ENCODE assay signal across 8 mouse cellular contexts in the genomic region with DNA sequence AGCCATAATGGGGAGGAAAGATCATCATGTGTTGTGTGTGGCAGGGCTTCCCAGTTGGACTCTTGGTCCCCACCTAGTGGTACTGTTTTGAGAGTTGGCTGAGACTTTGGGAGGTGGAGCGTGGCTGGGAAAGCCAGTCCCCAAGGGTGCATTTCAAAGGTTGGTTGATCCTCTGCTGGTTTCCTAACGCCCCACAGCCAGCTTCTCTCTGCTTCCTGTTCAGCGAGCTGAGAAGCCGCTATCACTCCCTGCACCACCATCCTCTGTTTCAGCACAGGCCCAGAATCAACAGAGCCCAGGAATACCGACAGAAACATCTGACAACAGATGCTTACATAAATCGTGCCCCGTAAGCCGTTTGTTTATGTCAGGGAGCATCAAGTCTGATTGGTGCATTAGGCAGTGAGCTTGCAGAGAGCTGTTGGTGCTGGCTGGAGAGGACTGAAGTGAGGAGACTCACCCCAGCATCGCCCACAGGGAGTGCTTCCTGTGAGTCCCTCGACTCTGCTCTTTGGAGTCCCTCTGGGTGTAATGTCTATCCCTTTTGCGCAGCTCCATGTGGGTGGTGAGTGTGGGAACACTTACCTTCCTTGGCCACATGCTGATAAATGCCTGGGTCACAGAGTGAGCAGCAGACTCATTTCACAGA.
A peak's percentile ranks its signal among the peaks of the same experiment; 100 is the strongest.
DNase-seq lines count a peak whose midpoint lies in the region; ATAC-seq and TF ChIP-seq lines count a peak whose summit lies in the region.

No protein-coding gene starts in this region.

- intact Hi-C loops in gastrocnemius, adult 2 months (cut with DNase I) = no loop called here

- TF ChIP-seq CTCF in gastrocnemius, adult 2 months (IDR thresholded peaks at IDR 0.05) = peak; percentile 56

- peak; percentile 31 for DNase-seq in ovary, adult 18-20 months (ENCODE audit: low spot score)
- no peak for DNase-seq in ovary, postnatal 10 days (ENCODE audit: low spot score)
- DNase-seq in cerebellum, adult 8-10 months = peak; percentile 41
- peak; percentile 46 for DNase-seq in gastrocnemius, adult 2 months
- DNase-seq in kidney, adult 8-10 months = peak; percentile 27 to 51
- DNase-seq in liver, embryonic 11.5 days (ENCODE audit: low spot score) = peak; percentile 49
- DNase-seq in neural tube, embryonic 11.5 days (ENCODE audit: low spot score) = peak; percentile 53

- ATAC-seq in liver, embryonic 11.5 days (replicated peaks; ENCODE audit: low FRiP score) = peak; percentile 71
- no peak for ATAC-seq in neural tube, embryonic 11.5 days (ENCODE audit: insufficient read depth, low FRiP score, low TSS enrichment)
- no peak for ATAC-seq in monocyte, adult 5-6 weeks (replicated peaks; ENCODE audit: insufficient number of reproducible peaks, low FRiP score, low TSS enrichment, poor library complexity, severe bottlenecking)

- 0 out of 2 replicates have a peak overlapping the region, but pooled peaks have one; percentile 30 for H3K9ac ChIP-seq in liver, embryonic 11.5 days (ENCODE audit: low read depth, low read length)
- H3K9ac ChIP-seq in neural tube, embryonic 11.5 days (ENCODE audit: low read length) = no peak overlapping the region; the same call in 1 of the 2 replicates

- H3K27me3 ChIP-seq in liver, embryonic 11.5 days (replicated peaks; ENCODE audit: control insufficient read depth, insufficient read depth, low read length) = no peaks in the 10 kb centered on the region
- H3K27me3 ChIP-seq in neural tube, embryonic 11.5 days (ENCODE audit: control insufficient read depth, insufficient read depth, low read length) = no peaks in the 10 kb centered on the region

- WGBS in liver, embryonic 11.5 days = 4% methylated on average over 11 of the region's 11 CpGs
- WGBS in neural tube, embryonic 11.5 days = 5% methylated on average over 11 of the region's 11 CpGs

- no peaks in the 10 kb centered on the region for H3K36me3 ChIP-seq in liver, embryonic 11.5 days (ENCODE audit: control insufficient read depth, insufficient read depth, low read length)
- H3K36me3 ChIP-seq in neural tube, embryonic 11.5 days (ENCODE audit: control insufficient read depth, insufficient read depth, low read length) = no peaks in the 10 kb centered on the region

- no peak overlapping the region for H3K27ac ChIP-seq in gastrocnemius, adult 2 months
- no peak overlapping the region for H3K27ac ChIP-seq in liver, embryonic 11.5 days (ENCODE audit: low read depth, low read length)
- no peak overlapping the region for H3K27ac ChIP-seq in neural tube, embryonic 11.5 days (ENCODE audit: low read depth, low read length)

- H3K9me3 ChIP-seq in liver, embryonic 11.5 days (ENCODE audit: control insufficient read depth, low read length) = no peaks in the 10 kb centered on the region
- no peaks in the 10 kb centered on the region for H3K9me3 ChIP-seq in neural tube, embryonic 11.5 days (ENCODE audit: control insufficient read depth, low read length)

- H3K4me3 ChIP-seq in gastrocnemius, adult 2 months = peak overlapping the region; percentile 56
- peak overlapping the region; percentile 32 for H3K4me3 ChIP-seq in liver, embryonic 11.5 days (ENCODE audit: low read depth, low read length)
- H3K4me3 ChIP-seq in neural tube, embryonic 11.5 days (ENCODE audit: low read depth, low read length) = no peak overlapping the region

- peak overlapping the region; percentile 54 for H3K4me2 ChIP-seq in liver, embryonic 11.5 days
- peak overlapping the region; percentile 22 for H3K4me2 ChIP-seq in neural tube, embryonic 11.5 days (ENCODE audit: low read depth)

- no peaks in the 10 kb centered on the region for H3K4me1 ChIP-seq in liver, embryonic 11.5 days (replicated peaks; ENCODE audit: control insufficient read depth, insufficient read depth, low read length)
- H3K4me1 ChIP-seq in neural tube, embryonic 11.5 days (ENCODE audit: control insufficient read depth, insufficient read depth, low read length) = no peaks in the 10 kb centered on the region
